Mouse (Mus musculus): ENCODE data around the gene Bmi1. TPM values are rescaled to one million over a fixed set of nuclear protein-coding genes. Genes with fewer than 3 reads are reported as not detected.

Bmi1 gene
- polyA plus RNA-seq, 1 experiment = 15.6 TPM

GRCm38 (mm10) chr2:18673766-18674165, 3.1 kb upstream of the Bmi1 start:
- Histone ChIP-seq H3K4me2 (ENCODE audit: low read depth) (peak overlapping the region; percentile 89), H3K27me3 (ENCODE audit: control insufficient read depth, insufficient read depth, insufficient read length) (no peaks in the 10 kb centered on the region), H3K36me3 (ENCODE audit: control insufficient read depth, insufficient read depth) (no peaks in the 10 kb centered on the region), H3K4me3 (peak overlapping the region; percentile 78), H3K79me2 (ENCODE audit: control insufficient read depth, insufficient read depth) (peaks cover 25% of the 10 kb centered on the region), H3ac (ENCODE audit: control insufficient read depth, insufficient read length) (no peak overlapping the region)
- TF ChIP-seq TCF3 (IDR thresholded peaks at IDR 0.05; ENCODE audit: insufficient read length, low read depth) = no peak
- TF ChIP-seq USF1 (IDR thresholded peaks at IDR 0.05; ENCODE audit: low read depth) = no peak
- no peak for TF ChIP-seq POLR2A (IDR thresholded peaks at IDR 0.05; ENCODE audit: insufficient read length, low read depth)
- no peak for TF ChIP-seq CEBPB (IDR thresholded peaks at IDR 0.05; ENCODE audit: insufficient read depth, poor library complexity, severe bottlenecking)
- TF ChIP-seq E2F4 (IDR thresholded peaks at IDR 0.05; ENCODE audit: insufficient read depth) = no peak
- no peak for TF ChIP-seq MAX (IDR thresholded peaks at IDR 0.05; ENCODE audit: low read depth)
- no peak for TF ChIP-seq MYOG (IDR thresholded peaks at IDR 0.05; ENCODE audit: control insufficient read depth in 1 of 3, insufficient read depth in 1 of 3, insufficient read length in 2 of 3, low read depth in 2 of 3)
- TF ChIP-seq SRF (IDR thresholded peaks at IDR 0.05; ENCODE audit: control insufficient read depth, insufficient read length, low read depth) = no peak
- TF ChIP-seq TCF12 (IDR thresholded peaks at IDR 0.05; ENCODE audit: insufficient read depth, poor library complexity, severe bottlenecking) = no peak
- TF ChIP-seq MYOD1 (IDR thresholded peaks at IDR 0.05; ENCODE audit: control insufficient read depth in 1 of 3, insufficient read length in 2 of 3, low read depth in 2 of 3) = no peak
- no peak for TF ChIP-seq REST (IDR thresholded peaks at IDR 0.05; ENCODE audit: insufficient read depth, insufficient read length)
- TF ChIP-seq POLR2AphosphoS2 (IDR thresholded peaks at IDR 0.05; ENCODE audit: insufficient read length, low read depth) = no peak

- TF ChIP-seq MYOG (IDR thresholded peaks at IDR 0.05; ENCODE audit: control insufficient read depth in 1 of 3, insufficient read depth in 1 of 3, insufficient read length in 2 of 3, low read depth in 2 of 3) = no peak
- no peak for TF ChIP-seq MYOD1 (IDR thresholded peaks at IDR 0.05; ENCODE audit: control insufficient read depth in 1 of 3, insufficient read length in 2 of 3, low read depth in 2 of 3)
- TF ChIP-seq MAX (IDR thresholded peaks at IDR 0.05; ENCODE audit: low read depth) = no peak
- TF ChIP-seq TCF12 (IDR thresholded peaks at IDR 0.05; ENCODE audit: insufficient read depth, poor library complexity, severe bottlenecking) = no peak
- no peak for TF ChIP-seq USF1 (IDR thresholded peaks at IDR 0.05; ENCODE audit: low read depth)
- TF ChIP-seq CEBPB (IDR thresholded peaks at IDR 0.05; ENCODE audit: insufficient read depth, poor library complexity, severe bottlenecking) = no peak
- no peak for TF ChIP-seq REST (IDR thresholded peaks at IDR 0.05; ENCODE audit: insufficient read depth, insufficient read length)
- TF ChIP-seq POLR2AphosphoS2 (IDR thresholded peaks at IDR 0.05; ENCODE audit: insufficient read length, low read depth) = no peak
- TF ChIP-seq POLR2A (IDR thresholded peaks at IDR 0.05; ENCODE audit: insufficient read length, low read depth) = no peak
- TF ChIP-seq SRF (IDR thresholded peaks at IDR 0.05; ENCODE audit: control insufficient read depth, insufficient read length, low read depth) = no peak
- no peak for TF ChIP-seq E2F4 (IDR thresholded peaks at IDR 0.05; ENCODE audit: insufficient read depth)
- no peak for TF ChIP-seq TCF3 (IDR thresholded peaks at IDR 0.05; ENCODE audit: insufficient read length, low read depth)
- no peak overlapping the region for H3K4me3 ChIP-seq
- no peaks in the 10 kb centered on the region for H3K27me3 ChIP-seq (ENCODE audit: control insufficient read depth, insufficient read depth, insufficient read length)
- peak overlapping the region; percentile 89 for H3K4me2 ChIP-seq (ENCODE audit: low read depth)
- H3ac ChIP-seq (ENCODE audit: control insufficient read depth, insufficient read length) = no peak overlapping the region
- H3K36me3 ChIP-seq (ENCODE audit: control insufficient read depth, insufficient read depth) = no peaks in the 10 kb centered on the region
- H3K79me2 ChIP-seq (ENCODE audit: control insufficient read depth, insufficient read depth) = peaks cover 31% of the 10 kb centered on the region
Observed at GRCm38 (mm10) chr2:18674193-18674902, 2.5 kb upstream of the Bmi1 start.

- peak overlapping the region; percentile 62 for H3ac ChIP-seq (ENCODE audit: control insufficient read depth, insufficient read length)
- no peaks in the 10 kb centered on the region for H3K36me3 ChIP-seq (ENCODE audit: control insufficient read depth, insufficient read depth)
- H3K4me2 ChIP-seq (ENCODE audit: low read depth) = peak overlapping the region; percentile 76
- peak overlapping the region; percentile 60 for H3K4me3 ChIP-seq
- H3K27me3 ChIP-seq (ENCODE audit: control insufficient read depth, insufficient read depth, insufficient read length) = no peaks in the 10 kb centered on the region
- H3K79me2 ChIP-seq (ENCODE audit: control insufficient read depth, insufficient read depth) = peaks cover 45% of the 10 kb centered on the region
- no peak for TF ChIP-seq SRF (IDR thresholded peaks at IDR 0.05; ENCODE audit: control insufficient read depth, insufficient read length, low read depth)
- TF ChIP-seq POLR2AphosphoS2 (IDR thresholded peaks at IDR 0.05; ENCODE audit: insufficient read length, low read depth) = peak; percentile 34
- no peak for TF ChIP-seq CEBPB (IDR thresholded peaks at IDR 0.05; ENCODE audit: insufficient read depth, poor library complexity, severe bottlenecking)
- peak; percentile 4 for TF ChIP-seq POLR2A (IDR thresholded peaks at IDR 0.05; ENCODE audit: insufficient read length, low read depth)
- TF ChIP-seq MYOG (IDR thresholded peaks at IDR 0.05; ENCODE audit: control insufficient read depth in 1 of 3, insufficient read depth in 1 of 3, insufficient read length in 2 of 3, low read depth in 2 of 3) = no peak
- no peak for TF ChIP-seq MAX (IDR thresholded peaks at IDR 0.05; ENCODE audit: low read depth)
- TF ChIP-seq USF1 (IDR thresholded peaks at IDR 0.05; ENCODE audit: low read depth) = no peak
- no peak for TF ChIP-seq REST (IDR thresholded peaks at IDR 0.05; ENCODE audit: insufficient read depth, insufficient read length)
- no peak for TF ChIP-seq E2F4 (IDR thresholded peaks at IDR 0.05; ENCODE audit: insufficient read depth)
- TF ChIP-seq TCF3 (IDR thresholded peaks at IDR 0.05; ENCODE audit: insufficient read length, low read depth) = no peak
- TF ChIP-seq MYOD1 (IDR thresholded peaks at IDR 0.05; ENCODE audit: control insufficient read depth in 1 of 3, insufficient read length in 2 of 3, low read depth in 2 of 3) = no peak
- no peak for TF ChIP-seq TCF12 (IDR thresholded peaks at IDR 0.05; ENCODE audit: insufficient read depth, poor library complexity, severe bottlenecking)
Observed at GRCm38 (mm10) chr2:18675681-18676456, 949 bp upstream of the Bmi1 start.

GRCm38 (mm10) chr2:18676457-18676935, 322 bp upstream of the Bmi1 start:
- Histone ChIP-seq H3K4me3 (peak overlapping the region; percentile 60), H3K4me2 (ENCODE audit: low read depth) (peak overlapping the region; percentile 76), H3K36me3 (ENCODE audit: control insufficient read depth, insufficient read depth) (no peaks in the 10 kb centered on the region), H3ac (ENCODE audit: control insufficient read depth, insufficient read length) (peak overlapping the region; percentile 62), H3K79me2 (ENCODE audit: control insufficient read depth, insufficient read depth) (peaks cover 45% of the 10 kb centered on the region), H3K27me3 (ENCODE audit: control insufficient read depth, insufficient read depth, insufficient read length) (no peaks in the 10 kb centered on the region)
- no peak for TF ChIP-seq E2F4 (IDR thresholded peaks at IDR 0.05; ENCODE audit: insufficient read depth)
- no peak for TF ChIP-seq SRF (IDR thresholded peaks at IDR 0.05; ENCODE audit: control insufficient read depth, insufficient read length, low read depth)
- no peak for TF ChIP-seq CEBPB (IDR thresholded peaks at IDR 0.05; ENCODE audit: insufficient read depth, poor library complexity, severe bottlenecking)
- TF ChIP-seq TCF3 (IDR thresholded peaks at IDR 0.05; ENCODE audit: insufficient read length, low read depth) = no peak
- TF ChIP-seq POLR2AphosphoS2 (IDR thresholded peaks at IDR 0.05; ENCODE audit: insufficient read length, low read depth) = peak; percentile 71
- no peak for TF ChIP-seq REST (IDR thresholded peaks at IDR 0.05; ENCODE audit: insufficient read depth, insufficient read length)
- TF ChIP-seq USF1 (IDR thresholded peaks at IDR 0.05; ENCODE audit: low read depth) = peak; percentile 62
- TF ChIP-seq MYOG (IDR thresholded peaks at IDR 0.05; ENCODE audit: control insufficient read depth in 1 of 3, insufficient read depth in 1 of 3, insufficient read length in 2 of 3, low read depth in 2 of 3) = no peak
- TF ChIP-seq MAX (IDR thresholded peaks at IDR 0.05; ENCODE audit: low read depth) = no peak
- no peak for TF ChIP-seq POLR2A (IDR thresholded peaks at IDR 0.05; ENCODE audit: insufficient read length, low read depth)
- TF ChIP-seq TCF12 (IDR thresholded peaks at IDR 0.05; ENCODE audit: insufficient read depth, poor library complexity, severe bottlenecking) = no peak
- TF ChIP-seq MYOD1 (IDR thresholded peaks at IDR 0.05; ENCODE audit: control insufficient read depth in 1 of 3, insufficient read length in 2 of 3, low read depth in 2 of 3) = peak in 1 of 3 experiments; percentile 6

All from myocyte (in vitro differentiated cells).